Mouse (Mus musculus): ENCODE measurements at regions not wholly inside any gene's neighbourhood (a gene's known extent, or its start where the extent isn't known, plus 50 kb on each side); places are given as distances from the start of the nearest gene placed in this dataset.

GRCm38 (mm10) chr17:52195804-52196203 is 362.7 kb upstream of the Satb1 start:
- no peak for DNase-seq (ENCODE audit: low read depth)

- DNase-seq (ENCODE audit: low read depth): no peak
These were observed 358.1 kb upstream of the Satb1 start for GRCm38 (mm10) chr17:52191064-52191682.

- DNase-seq (ENCODE audit: low read depth): no peak
These were observed 349.6 kb upstream of the Satb1 start for GRCm38 (mm10) chr17:52182706-52183105.

DNA sequence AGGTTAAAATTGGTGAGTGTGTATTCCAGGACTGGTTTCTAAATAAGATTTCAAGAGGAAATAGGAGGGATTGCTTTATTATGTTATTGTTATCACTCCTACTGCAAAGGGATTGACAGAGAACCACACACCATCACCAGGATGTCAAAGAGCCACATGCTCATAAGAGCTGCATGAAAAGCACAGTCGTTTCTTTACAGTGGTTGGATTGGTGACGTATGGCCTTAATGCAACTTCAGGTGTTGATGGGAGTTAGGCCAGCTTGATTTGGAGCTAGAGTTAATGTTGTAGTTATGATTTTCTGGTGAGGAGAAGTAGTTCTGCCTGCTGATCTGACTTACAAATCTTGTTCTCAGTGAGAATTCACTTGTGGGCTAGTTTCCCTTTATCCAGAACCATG is 344.9 kb upstream of the Satb1 start:
- DNase-seq (ENCODE audit: low read depth): no peak

DNA sequence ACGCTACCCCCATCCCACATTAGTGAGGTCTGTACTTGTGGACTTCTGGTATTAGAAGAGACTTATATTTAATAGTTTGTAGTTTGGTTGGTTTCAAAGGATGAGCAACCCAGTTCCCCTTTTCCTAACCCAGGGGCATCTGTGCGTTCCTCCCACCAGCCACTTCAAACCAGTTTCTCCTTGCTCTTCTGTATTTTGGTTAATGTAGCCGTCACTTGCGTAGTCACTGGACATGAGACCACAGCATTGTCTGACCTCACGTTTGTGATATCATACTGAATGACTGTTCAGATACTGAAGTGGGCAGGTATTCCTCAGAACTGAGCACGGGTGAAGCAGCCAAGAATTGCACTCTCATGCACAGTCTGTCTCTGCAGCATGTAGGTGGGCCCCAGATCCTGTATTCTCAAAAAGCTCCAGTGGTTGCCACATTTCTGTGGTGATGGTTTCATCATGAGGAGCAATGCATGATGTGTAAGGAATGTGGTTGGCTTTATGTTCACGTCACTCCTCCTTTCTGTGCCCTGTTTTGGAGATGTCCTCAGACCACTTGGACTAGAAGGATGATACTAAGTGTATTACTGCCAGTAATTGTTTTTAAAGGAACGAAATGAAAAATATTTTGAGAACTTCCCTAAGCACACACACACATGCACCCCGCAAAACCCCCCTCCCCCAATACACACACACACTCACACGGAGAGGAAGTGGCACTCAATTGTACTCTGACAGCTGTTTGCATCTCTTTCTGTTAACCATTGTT is 335.2 kb upstream of the Satb1 start:
- no peak for DNase-seq (ENCODE audit: low read depth)

GRCm38 (mm10) chr17:52167658-52168057 is 334.6 kb upstream of the Satb1 start:
- no peak for DNase-seq (ENCODE audit: low read depth)

GRCm38 (mm10) chr17:52165891-52166485 is 332.9 kb upstream of the Satb1 start:
- no peak for DNase-seq (ENCODE audit: low read depth)

- DNase-seq (ENCODE audit: low read depth): no peak
These were observed 329.7 kb upstream of the Satb1 start for GRCm38 (mm10) chr17:52162559-52163397.

DNA sequence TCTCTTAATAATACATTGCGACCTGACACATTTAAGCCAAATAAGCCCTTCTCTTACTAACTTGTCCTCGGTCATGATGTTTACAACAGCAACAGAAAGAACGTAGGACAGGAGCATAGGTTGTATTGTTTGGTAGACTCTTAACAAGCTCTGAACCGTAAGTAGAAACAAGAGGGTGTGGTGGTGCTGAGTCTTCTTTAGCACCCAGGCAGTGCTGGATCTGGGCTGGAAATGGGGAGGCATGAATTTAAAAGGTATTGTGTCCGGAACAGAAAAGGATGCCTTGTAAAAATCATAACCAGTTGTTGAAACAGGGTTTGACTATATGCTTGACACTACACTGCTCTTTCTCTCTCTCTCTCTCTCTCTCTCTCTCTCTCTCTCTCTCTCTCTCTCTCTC is 317.4 kb upstream of the Satb1 start:
- no peak for DNase-seq (ENCODE audit: low read depth)

- no peak for DNase-seq (ENCODE audit: low read depth)
These were observed 316.7 kb upstream of the Satb1 start for GRCm38 (mm10) chr17:52149834-52150233.

DNA sequence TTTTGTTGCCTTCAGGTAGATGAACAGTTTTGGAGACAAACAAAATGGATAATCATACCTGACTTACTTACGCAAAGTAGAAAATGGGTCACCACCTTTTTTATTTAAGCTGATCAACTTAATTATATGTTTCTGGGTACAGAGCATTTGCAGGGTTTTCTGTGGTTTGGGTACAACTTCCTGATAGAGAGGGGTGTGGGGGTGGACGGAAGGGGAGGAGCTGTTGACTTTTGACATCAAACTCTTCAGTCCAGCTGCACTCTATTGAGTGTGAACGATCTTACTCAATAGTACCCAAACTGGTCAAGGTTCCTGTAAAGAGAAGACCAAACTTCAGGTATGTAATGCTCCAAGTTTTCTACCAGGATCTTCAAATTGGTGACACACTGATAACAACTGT is 316.0 kb upstream of the Satb1 start:
- no peak for DNase-seq (ENCODE audit: low read depth)

- no peak for DNase-seq (ENCODE audit: low read depth)
These were observed 270.8 kb upstream of the Satb1 start for GRCm38 (mm10) chr17:52103891-52104290.

GRCm38 (mm10) chr17:52085834-52086233 is 252.7 kb upstream of the Satb1 start:
- no peak for DNase-seq (ENCODE audit: low read depth)

GRCm38 (mm10) chr17:52084455-52084854 is 251.4 kb upstream of the Satb1 start:
- DNase-seq (ENCODE audit: low read depth): no peak

GRCm38 (mm10) chr17:52079316-52079715 is 246.2 kb upstream of the Satb1 start:
- DNase-seq (ENCODE audit: low read depth): no peak

DNA sequence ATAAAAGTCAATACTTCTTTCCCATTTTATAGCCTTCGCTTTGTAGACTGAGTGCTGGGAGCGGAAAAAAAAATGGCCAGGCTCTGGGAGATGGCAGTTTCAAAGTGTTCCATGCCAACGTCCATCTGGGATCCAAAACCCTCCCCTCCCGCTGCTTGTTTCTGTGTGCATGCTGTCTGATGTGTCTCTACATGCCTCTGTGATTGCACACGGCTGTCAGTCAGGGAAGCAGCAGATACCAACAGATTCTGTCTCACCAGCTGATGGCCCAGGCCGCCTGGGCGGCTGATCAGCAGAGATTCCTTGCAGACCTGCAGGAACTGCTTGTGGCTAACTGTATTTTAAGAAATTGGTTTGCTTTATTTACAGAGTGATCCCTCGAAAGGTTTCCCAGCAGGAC is 245.4 kb upstream of the Satb1 start:
- DNase-seq (ENCODE audit: low read depth): no peak

DNA sequence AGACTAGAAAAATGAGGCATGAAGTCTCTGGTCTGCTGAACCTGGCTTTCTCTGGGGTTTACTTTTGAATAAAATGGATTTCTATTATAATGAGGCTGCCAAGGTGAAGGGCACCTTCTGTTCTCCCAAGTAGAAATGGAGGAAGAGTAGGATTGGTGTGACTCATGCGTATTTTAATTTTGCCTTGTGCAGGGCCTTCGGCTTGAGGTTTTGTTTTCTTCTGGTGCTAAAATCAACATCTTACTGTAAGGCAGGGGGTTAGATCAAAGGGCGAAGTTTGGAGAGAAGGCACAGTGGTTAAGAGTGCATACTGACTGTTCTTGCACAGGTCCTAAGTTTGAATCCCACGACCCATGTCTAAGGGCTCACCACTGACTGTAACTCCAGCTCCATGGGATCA is 244.9 kb upstream of the Satb1 start:
- no peak for DNase-seq (ENCODE audit: low read depth)

DNA sequence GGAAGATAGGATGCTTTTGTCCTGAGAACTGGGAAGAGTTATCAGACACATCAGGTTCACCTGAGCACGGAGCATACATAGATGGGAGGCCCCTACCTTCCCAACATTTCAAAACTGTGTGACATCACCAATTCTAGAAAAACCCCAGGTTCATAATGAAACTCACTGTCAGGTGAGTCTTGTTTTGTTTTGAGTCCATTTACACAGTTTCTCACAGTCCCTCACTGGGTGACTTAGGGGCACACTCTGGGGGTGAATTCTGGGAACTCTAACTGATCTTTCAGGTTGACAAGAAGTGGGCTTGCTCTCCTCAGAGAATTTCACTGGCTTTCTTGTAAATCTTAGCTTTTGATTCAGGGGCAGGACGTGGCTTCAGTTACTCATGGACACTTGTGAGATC is 243.7 kb upstream of the Satb1 start:
- DNase-seq (ENCODE audit: low read depth): no peak

DNA sequence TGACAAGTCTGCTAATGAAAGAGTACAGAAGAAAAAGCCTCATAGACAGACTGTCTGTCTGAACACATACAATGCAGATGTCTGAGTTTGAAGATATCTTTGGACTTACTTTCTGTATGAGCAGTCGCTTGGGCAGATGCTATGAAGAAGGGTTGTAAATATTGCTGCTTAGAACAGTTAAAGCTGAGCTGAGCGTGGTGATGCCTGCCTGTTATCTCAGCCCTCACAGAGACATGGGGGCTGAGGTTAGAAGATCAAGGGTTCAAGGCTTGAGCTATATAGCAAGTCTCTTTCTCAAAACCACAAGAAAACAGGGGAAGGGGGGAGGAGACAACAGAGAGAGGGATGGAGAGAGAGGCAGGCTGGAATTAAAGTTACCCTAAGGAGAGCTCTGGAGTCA is 234.6 kb upstream of the Satb1 start:
- no peak for DNase-seq (ENCODE audit: low read depth)

DNA sequence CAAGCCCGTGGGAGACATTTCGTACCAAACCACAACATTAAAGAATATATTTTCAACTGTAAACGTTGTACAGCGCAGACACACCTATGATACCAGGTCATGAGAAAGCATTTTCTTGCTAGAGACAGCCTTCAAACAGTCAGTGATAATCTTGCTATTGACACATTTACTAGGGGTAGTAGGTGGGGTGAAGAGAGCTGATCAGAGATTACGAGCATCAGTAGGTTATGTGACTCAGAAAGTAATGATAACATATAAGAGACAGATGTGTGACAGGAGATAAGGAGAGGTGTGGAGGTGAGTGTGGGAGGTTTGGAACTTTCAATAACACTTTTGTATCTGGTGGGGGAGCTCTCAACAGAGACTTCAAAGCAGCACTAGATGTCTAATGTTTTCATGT is 231.5 kb upstream of the Satb1 start:
- no peak for DNase-seq (ENCODE audit: low read depth)

GRCm38 (mm10) chr17:52063121-52063520 is 230.0 kb upstream of the Satb1 start:
- no peak for DNase-seq (ENCODE audit: low read depth)

- DNase-seq (ENCODE audit: low read depth): no peak
These were observed 229.1 kb upstream of the Satb1 start for GRCm38 (mm10) chr17:52062096-52062665.
